Mouse (Mus musculus): Measurements from ENCODE around the gene Mtmr11.

GRCm38 (mm10) chr3:96194966-96195365, 33.2 kb downstream of the Mtmr11 start:
- TF ChIP-seq POLR2A (IDR thresholded peaks at IDR 0.05; ENCODE audit: low read depth, low read length) (no peak), CTCF (IDR thresholded peaks at IDR 0.05; ENCODE audit: extremely low read depth, insufficient read length, insufficient replicate concordance, low read depth, low read length) (no peak)

Measured in small intestine, adult 2 months (tissue).